Mouse (Mus musculus) liver, embryonic 14.5 days (tissue): Measurements from ENCODE around the gene Pou3f1.

ENCODE experiments used
- CTCF ChIP-seq: IDR thresholded peaks from 2 replicates; pipeline ENCODE4 v1.5.1; 2016; ENCODE audit warnings: antibody characterized with exemption, low read depth, control low read depth
- EP300 ChIP-seq: IDR thresholded peaks from 2 replicates; pipeline ENCODE4 v1.6.1; 2016; ENCODE audit warnings: antibody characterized with exemption, low read depth

GRCm38 (mm10) chr4:124668078-124668477, 11.5 kb downstream of the Pou3f1 start:
- TF ChIP-seq CTCF (no peak), EP300 (no peak)
